Mouse (Mus musculus): Measurements from ENCODE around the gene Hist1h3a. TPM values are rescaled to one million over a fixed set of nuclear protein-coding genes. Genes with fewer than 3 reads are reported as not detected.
"Not testable (repeated sequence)": the region's sequence is repeated elsewhere in the genome, so short reads cannot be mapped to it uniquely, and the experiment has no call there.

The Hist1h3a gene
- polyA plus RNA-seq, 1 experiment from 2014 or later, result 4.7 TPM

GRCm38 (mm10) chr13:23729192-23729525 lies 33.0 kb downstream of the Hist1h3a start:
- Histone ChIP-seq H3K27me3 (replicated peaks; ENCODE audit: control insufficient read depth, insufficient read depth, low read length) (no peaks in the 10 kb centered on the region), H3K9me3 (replicated peaks; ENCODE audit: control insufficient read depth, low read length) (no peaks in the 10 kb centered on the region), H3K36me3 (ENCODE audit: control insufficient read depth, insufficient read depth, low read length) (no peaks in the 10 kb centered on the region), H3K4me3 (ENCODE audit: low read depth, low read length) (no peak overlapping the region), H3K9ac (ENCODE audit: low read length) (no peak overlapping the region), H3K27ac (ENCODE audit: low read depth, low read length) (no peak overlapping the region; the same call in 1 of the 2 replicates), H3K4me2 (ENCODE audit: low read length) (no peak overlapping the region), H3K4me1 (ENCODE audit: control insufficient read depth, insufficient read depth, low read length) (no peaks in the 10 kb centered on the region)
- WGBS, result 96% methylated on average over 9 of the region's 9 CpGs
- no peak for ATAC-seq
- no peak for DNase-seq (ENCODE audit: low spot score)

- Histone ChIP-seq H3K27ac (ENCODE audit: low read depth, low read length) (no peak overlapping the region; the same call in 1 of the 2 replicates), H3K4me1 (ENCODE audit: control insufficient read depth, insufficient read depth, low read length) (no peaks in the 10 kb centered on the region), H3K9ac (ENCODE audit: low read length) (no peak overlapping the region), H3K4me2 (ENCODE audit: low read length) (no peak overlapping the region), H3K4me3 (ENCODE audit: low read depth, low read length) (no peak overlapping the region), H3K9me3 (replicated peaks; ENCODE audit: control insufficient read depth, low read length) (no peaks in the 10 kb centered on the region), H3K27me3 (replicated peaks; ENCODE audit: control insufficient read depth, insufficient read depth, low read length) (no peaks in the 10 kb centered on the region), H3K36me3 (ENCODE audit: control insufficient read depth, insufficient read depth, low read length) (no peaks in the 10 kb centered on the region)
- no peak for ATAC-seq
- WGBS, result 90% methylated on average over 18 of the region's 18 CpGs
- DNase-seq (ENCODE audit: low spot score), result no peak
Observed at GRCm38 (mm10) chr13:23728472-23729191, 33.6 kb downstream of the Hist1h3a start.

- H3K27me3 ChIP-seq (replicated peaks; ENCODE audit: control insufficient read depth, insufficient read depth, low read length), result no peaks in the 10 kb centered on the region
- WGBS, result 20% methylated on average over 1 of the region's 1 CpGs
- H3K4me1 ChIP-seq (ENCODE audit: control insufficient read depth, insufficient read depth, low read length), result no peaks in the 10 kb centered on the region
- H3K4me3 ChIP-seq (ENCODE audit: low read depth, low read length), result no peak overlapping the region
- H3K27ac ChIP-seq (ENCODE audit: low read depth, low read length), result no peak overlapping the region
- H3K36me3 ChIP-seq (ENCODE audit: control insufficient read depth, insufficient read depth, low read length), result no peaks in the 10 kb centered on the region
- no peak overlapping the region for H3K9ac ChIP-seq (ENCODE audit: low read length)
- ATAC-seq (no peak), DNase-seq (ENCODE audit: low spot score) (no peak)
- no peak overlapping the region for H3K4me2 ChIP-seq (ENCODE audit: low read length)
- H3K9me3 ChIP-seq (replicated peaks; ENCODE audit: control insufficient read depth, low read length), result no peaks in the 10 kb centered on the region
Observed at GRCm38 (mm10) chr13:23725213-23725612, 37.0 kb downstream of the Hist1h3a start.

- no peaks in the 10 kb centered on the region for H3K4me1 ChIP-seq (ENCODE audit: control insufficient read depth, insufficient read depth, low read length)
- H3K4me2 ChIP-seq (ENCODE audit: low read length), result no peak overlapping the region
- no peaks in the 10 kb centered on the region for H3K36me3 ChIP-seq (ENCODE audit: control insufficient read depth, insufficient read depth, low read length)
- H3K4me3 ChIP-seq (ENCODE audit: low read depth, low read length), result no peak overlapping the region
- ATAC-seq (no peak), DNase-seq (ENCODE audit: low spot score) (no peak)
- H3K9me3 ChIP-seq (replicated peaks; ENCODE audit: control insufficient read depth, low read length), result no peaks in the 10 kb centered on the region
- H3K27me3 ChIP-seq (replicated peaks; ENCODE audit: control insufficient read depth, insufficient read depth, low read length), result no peaks in the 10 kb centered on the region
- WGBS, result 92% methylated on average over 4 of the region's 4 CpGs
- no peak overlapping the region for H3K9ac ChIP-seq (ENCODE audit: low read length)
- no peak overlapping the region for H3K27ac ChIP-seq (ENCODE audit: low read depth, low read length)
Observed at GRCm38 (mm10) chr13:23724239-23724638, 37.9 kb downstream of the Hist1h3a start.

GRCm38 (mm10) chr13:23717593-23718245 lies 44.5 kb downstream of the Hist1h3a start:
- not testable (repeated sequence) for H3K36me3 ChIP-seq (ENCODE audit: control insufficient read depth, insufficient read depth, low read length); DNase-seq (ENCODE audit: low spot score); H3K4me3 ChIP-seq (ENCODE audit: low read depth, low read length); ATAC-seq; H3K4me2 ChIP-seq (ENCODE audit: low read length); H3K27me3 ChIP-seq (replicated peaks; ENCODE audit: control insufficient read depth, insufficient read depth, low read length); H3K27ac ChIP-seq (ENCODE audit: low read depth, low read length); H3K9me3 ChIP-seq (replicated peaks; ENCODE audit: control insufficient read depth, low read length); H3K4me1 ChIP-seq (ENCODE audit: control insufficient read depth, insufficient read depth, low read length); H3K9ac ChIP-seq (ENCODE audit: low read length)
- WGBS, result 16% methylated on average over 2 of the region's 2 CpGs

GRCm38 (mm10) chr13:23717176-23717575 lies 45.0 kb downstream of the Hist1h3a start:
- Histone ChIP-seq H3K27ac (ENCODE audit: low read depth, low read length) (no peak overlapping the region), H3K9me3 (replicated peaks; ENCODE audit: control insufficient read depth, low read length) (no peaks in the 10 kb centered on the region), H3K9ac (ENCODE audit: low read length) (no peak overlapping the region), H3K4me1 (ENCODE audit: control insufficient read depth, insufficient read depth, low read length) (no peaks in the 10 kb centered on the region), H3K36me3 (ENCODE audit: control insufficient read depth, insufficient read depth, low read length) (no peaks in the 10 kb centered on the region), H3K4me3 (ENCODE audit: low read depth, low read length) (no peak overlapping the region), H3K27me3 (replicated peaks; ENCODE audit: control insufficient read depth, insufficient read depth, low read length) (no peaks in the 10 kb centered on the region), H3K4me2 (ENCODE audit: low read length) (no peak overlapping the region)
- ATAC-seq (no peak), DNase-seq (ENCODE audit: low spot score) (no peak)
- WGBS, result 61% methylated on average over 11 of the region's 11 CpGs

- Histone ChIP-seq H3K9ac (ENCODE audit: low read length) (no peak overlapping the region), H3K4me3 (ENCODE audit: low read depth, low read length) (no peak overlapping the region), H3K27ac (ENCODE audit: low read depth, low read length) (no peak overlapping the region), H3K9me3 (replicated peaks; ENCODE audit: control insufficient read depth, low read length) (no peaks in the 10 kb centered on the region), H3K4me1 (ENCODE audit: control insufficient read depth, insufficient read depth, low read length) (no peaks in the 10 kb centered on the region), H3K36me3 (ENCODE audit: control insufficient read depth, insufficient read depth, low read length) (no peaks in the 10 kb centered on the region), H3K27me3 (replicated peaks; ENCODE audit: control insufficient read depth, insufficient read depth, low read length) (no peaks in the 10 kb centered on the region), H3K4me2 (ENCODE audit: low read length) (no peak overlapping the region)
- DNase-seq (ENCODE audit: low spot score), result no peak
- ATAC-seq, result no peak
- 86% methylated on average over 5 of the region's 5 CpGs for WGBS
Observed at GRCm38 (mm10) chr13:23716261-23717042, 45.7 kb downstream of the Hist1h3a start.
